In genomic region chr4:103174001-103174400, GRCm38 (mm10) we compare ENCODE assay signal across 16 mouse cellular contexts. TPM values are rescaled to one million over a fixed set of nuclear protein-coding genes. Genes with fewer than 3 reads are reported as not detected.
DNase-seq lines count a peak whose midpoint lies in the region.
"Had no signal": no experiment of that assay in that cellular context is flagged by ENCODE, and none has a peak within 500 bp of the region (broad histone marks: within the 10 kb centered on the region; RNA-seq: fewer than 3 reads in every experiment).

No protein-coding gene starts in this region.

- DNase-seq in cerebellum, adult 11-12 months, result peak; percentile 8
- DNase-seq in cerebellum, adult 9-10 months, result no peak
- DNase-seq in gastrocnemius, postnatal 14 days, result peak; percentile 16
- no peak for DNase-seq in gastrocnemius, postnatal 36 days
- peak; percentile 67 for DNase-seq in retina, postnatal 1 day
- no peak for DNase-seq in retina, embryonic 14.5 days (ENCODE audit: low spot score)
- peak; percentile 33 for DNase-seq in thymus, postnatal 4 days
- DNase-seq: adrenal gland, postnatal 10 days; heart, adult 18-20 months; heart, postnatal 10 days; kidney, adult 11 months; liver; lung, postnatal 36 days; midbrain, embryonic 14.5 days; right cerebral cortex, postnatal 25 days; spleen, adult 18-20 months had no signal

- intact Hi-C loops in gastrocnemius, postnatal 14 days (cut with DNase I; ENCODE audit: low total_unique reads), result no loop called here
- intact Hi-C loops in gastrocnemius, postnatal 36 days (cut with DNase I), result no loop called here

RNA-seq across cellular contexts. Expression of gene Slc35d1, which starts 41.0 kb away (rescaled TPM):
- total RNA-seq in gastrocnemius, postnatal 14 days (2021), result 1 to 10 TPM; 3.2 to 5.0 TPM
- total RNA-seq in gastrocnemius, postnatal 36 days (2021), result 1 to 10 TPM; 4.4 to 4.7 TPM

RNA-seq across cellular contexts. Expression of gene Wdr78, which starts 59.6 kb away (rescaled TPM):
- under 1 TPM; 0.74 to 0.86 TPM for total RNA-seq in gastrocnemius, postnatal 14 days (2021)
- under 1 TPM; 0.44 to 0.87 TPM for total RNA-seq in gastrocnemius, postnatal 36 days (2021)

RNA-seq across cellular contexts. Expression of gene Mier1, which starts 59.8 kb away (rescaled TPM):
- total RNA-seq in gastrocnemius, postnatal 14 days (2021), result 10 to 100 TPM; 21.8 to 22.3 TPM
- 10 to 100 TPM; 15.6 to 20.1 TPM for total RNA-seq in gastrocnemius, postnatal 36 days (2021)

Comparison
In these comparisons a context has a peak if more than half of its experiments do, and no peak if none do; other contexts are left out.
1. DNase-seq: peak in cerebellum, adult 11-12 months (single experiment), gastrocnemius, postnatal 14 days (single experiment), retina, postnatal 1 day (single experiment) and thymus, postnatal 4 days (single experiment); none in cerebellum, adult 9-10 months (single experiment), gastrocnemius, postnatal 36 days (0 of 2) and retina, embryonic 14.5 days (single experiment).